Mouse (Mus musculus) hindbrain, embryonic 10.5 days (tissue): ENCODE results near the gene Ino80b. TPM values are rescaled to one million over a fixed set of nuclear protein-coding genes. Genes with fewer than 3 reads are reported as not detected.
A peak's percentile ranks its signal among the peaks of the same experiment; 100 is the strongest.
"Not testable (repeated sequence)": the region's sequence is repeated elsewhere in the genome, so short reads cannot be mapped to it uniquely, and the experiment has no call there.

Experiments used
- DNase-seq: peaks from one replicate; pipeline ENCODE4 v3.0.0-alpha.2; 2017; ENCODE audit warnings: low spot score
- H3K27ac ChIP-seq: fragments of 300-500 bp; sonication (generic); 2 replicates; pipeline ENCODE4 v1.5.1; 2016; ENCODE audit warnings: mild to moderate bottlenecking, moderate library complexity
- H3K27me3 ChIP-seq: fragments of 300-500 bp; sonication (generic); 2 replicates; pipeline ENCODE4 v1.6.1; 2016; ENCODE audit warnings: mild to moderate bottlenecking; ENCODE audit not compliant: poor library complexity, insufficient read depth, severe bottlenecking
- H3K36me3 ChIP-seq: fragments of 300-500 bp; sonication (generic); 2 replicates; pipeline ENCODE4 v1.6.1; 2016; ENCODE audit warnings: mild to moderate bottlenecking, moderate library complexity
- H3K4me1 ChIP-seq: fragments of 300-500 bp; sonication (generic); replicated peaks from 2 replicates; pipeline ENCODE4 v1.6.1; 2016; ENCODE audit warnings: mild to moderate bottlenecking
- H3K4me3 ChIP-seq: fragments of 300-500 bp; sonication (generic); 2 replicates; pipeline ENCODE4 v1.5.1; 2016; ENCODE audit warnings: mild to moderate bottlenecking, moderate library complexity
- H3K9me3 ChIP-seq: fragments of 300-500 bp; sonication (generic); 2 replicates; pipeline ENCODE4 v1.6.1; 2016; ENCODE audit warnings: mild to moderate bottlenecking, moderate library complexity
- WGBS: fragments of 180-500 bp; shearing (Covaris S2); methylation state at CpG from one replicate; pipeline ENCODE4 v1.1.7; 2016; 5-methylcytosine and 5-hydroxymethylcytosine counted together
- polyA plus RNA-seq: library from polyadenylated mRNA; unstranded; fragments of >200 nt; fragmentation: Nextera tagmentation; extraction: Ambion mirVana; gene quantifications from 2 replicates; pipeline ENCODE4 v1.2.1, GENCODE M21; 2016

Gene Ino80b
- polyA plus RNA-seq: 19.8 and 22.8 TPM in 2 replicates

DNA sequence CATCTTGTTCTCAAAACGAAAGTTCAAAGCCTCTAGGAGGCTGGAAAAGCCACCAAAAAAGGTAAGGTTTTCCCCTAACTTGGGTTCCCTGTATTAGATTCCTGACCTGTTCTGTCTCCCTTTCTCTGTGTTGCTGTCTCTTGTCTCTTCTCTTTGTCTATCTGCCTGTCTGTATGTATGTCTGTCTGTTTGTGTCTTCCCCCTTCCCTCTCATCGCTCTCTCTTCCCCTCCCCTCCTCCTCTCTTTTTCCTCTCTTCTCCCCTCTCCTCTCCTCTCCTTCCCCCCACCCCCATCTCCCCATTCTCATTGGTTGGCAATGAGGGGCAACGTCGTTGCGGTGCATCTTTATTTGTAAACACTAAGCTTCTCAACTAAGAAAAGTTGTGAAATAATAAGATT lies at the start of gene Ino80b:
TSS of gene Ino80b (minus strand) at position 101 of the 400 bp plus-strand sequence.
- Histone ChIP-seq H3K4me1 (peaks cover 39% of the 10 kb centered on the region), H3K36me3 (peaks cover 4% of the 10 kb centered on the region; the same call in 1 of the 2 replicates), H3K27ac (peak within 1 kb of the TSS; percentile 93), H3K27me3 (no peaks in the 10 kb centered on the region), H3K9me3 (no peaks in the 10 kb centered on the region), H3K4me3 (peak within 1 kb of the TSS; percentile 84)
- no peak for DNase-seq
- 27% methylated on average over 5 of the region's 5 CpGs for WGBS

DNA sequence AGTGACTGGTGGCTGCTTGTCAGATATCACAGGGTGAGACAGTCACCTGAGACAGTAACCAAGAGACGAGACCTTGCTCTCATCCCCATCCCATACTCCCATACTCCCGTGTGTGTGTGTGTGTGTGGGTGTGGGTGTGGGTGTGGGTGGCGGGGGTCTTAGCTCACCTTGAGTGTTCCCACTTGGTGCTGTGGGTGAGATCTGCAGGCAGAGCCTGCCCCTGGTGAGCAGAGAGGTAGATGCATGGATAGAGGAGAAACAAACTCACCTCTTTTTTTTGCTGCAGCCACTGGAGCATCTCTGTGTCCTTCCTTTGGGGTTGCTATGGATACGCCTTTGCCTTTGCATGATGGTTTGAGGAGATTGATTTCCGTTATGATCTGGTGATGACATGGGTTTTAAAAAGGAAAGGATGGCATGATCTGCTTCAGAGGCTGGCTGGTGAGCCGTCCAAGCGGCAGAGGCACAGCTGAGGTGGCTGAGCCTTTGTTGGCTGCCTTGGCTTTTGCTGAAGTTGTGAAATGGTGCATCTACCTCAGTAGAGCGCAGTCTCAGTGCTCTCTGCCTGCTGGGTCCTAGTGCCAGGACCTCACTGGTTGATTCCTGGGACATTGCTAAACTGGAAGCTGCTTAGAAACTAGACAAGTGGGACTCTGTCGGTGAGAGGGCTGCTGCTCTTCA lies 47.1 kb upstream of the Ino80b start:
- Histone ChIP-seq H3K27ac (peak overlapping the region; percentile 30; the same call in 1 of the 2 replicates), H3K4me1 (peaks cover 13% of the 10 kb centered on the region), H3K36me3 (peaks cover 9% of the 10 kb centered on the region; the same call in 1 of the 2 replicates), H3K4me3 (no peak overlapping the region), H3K9me3 (no peaks in the 10 kb centered on the region), H3K27me3 (no peaks in the 10 kb centered on the region)
- 55% methylated on average over 9 of the region's 9 CpGs for WGBS
- DNase-seq: no peak

DNA sequence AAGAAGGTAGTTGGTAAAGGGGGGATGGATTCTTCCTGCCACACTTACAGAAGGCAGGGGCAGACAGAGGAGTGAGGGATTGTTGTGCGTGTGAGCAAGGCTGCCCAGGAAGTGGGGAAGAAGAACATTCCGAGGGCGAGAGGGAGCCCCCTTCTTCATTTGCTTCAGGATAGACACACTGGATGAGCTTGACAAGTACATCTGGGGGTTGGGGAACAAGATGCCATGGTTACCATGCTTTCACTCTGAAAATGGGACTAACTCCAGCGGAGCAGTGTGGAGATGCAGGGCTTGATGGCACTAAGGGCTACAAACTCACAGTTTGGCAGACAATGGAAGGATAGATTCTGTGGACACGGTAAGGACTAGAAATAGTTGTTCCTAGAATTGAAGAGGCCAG lies 45.8 kb upstream of the Ino80b start:
- no peak overlapping the region for H3K27ac ChIP-seq
- H3K27me3 ChIP-seq: no peaks in the 10 kb centered on the region
- peaks cover 26% of the 10 kb centered on the region for H3K4me1 ChIP-seq
- DNase-seq: no peak
- no peaks in the 10 kb centered on the region for H3K9me3 ChIP-seq
- WGBS: 80% methylated on average over 5 of the region's 5 CpGs
- H3K36me3 ChIP-seq: 0 out of 2 replicates have a peak, but pooled peaks cover 1% of the 10 kb centered on the region
- H3K4me3 ChIP-seq: no peak overlapping the region

DNA sequence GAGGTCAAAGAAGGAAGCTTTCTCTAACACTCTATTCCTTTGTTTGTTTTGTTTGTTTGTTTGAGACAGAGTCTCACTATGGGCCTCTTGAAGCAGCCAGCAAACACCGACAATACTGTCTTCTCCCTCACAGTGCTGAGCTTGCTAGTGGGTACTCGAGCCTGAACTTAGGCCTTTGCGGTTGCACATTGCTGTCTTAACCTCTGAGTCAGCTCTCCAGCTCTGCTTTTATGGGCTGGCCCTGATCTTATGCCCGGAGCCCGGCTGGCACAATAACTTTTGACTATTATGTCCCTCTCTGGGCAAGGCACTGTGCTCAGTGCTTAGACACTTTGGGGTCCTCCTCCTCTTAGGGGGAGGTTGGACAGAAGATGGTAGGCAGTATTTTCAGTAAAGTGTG lies 44.6 kb upstream of the Ino80b start:
- Histone ChIP-seq H3K4me1 (peaks cover 31% of the 10 kb centered on the region), H3K27ac (no peak overlapping the region), H3K27me3 (no peaks in the 10 kb centered on the region), H3K9me3 (no peaks in the 10 kb centered on the region), H3K4me3 (no peak overlapping the region), H3K36me3 (no peaks in the 10 kb centered on the region)
- whole genome bisulfite sequencing: 88% methylated on average over 5 of the region's 5 CpGs
- DNase-seq: no peak

DNA sequence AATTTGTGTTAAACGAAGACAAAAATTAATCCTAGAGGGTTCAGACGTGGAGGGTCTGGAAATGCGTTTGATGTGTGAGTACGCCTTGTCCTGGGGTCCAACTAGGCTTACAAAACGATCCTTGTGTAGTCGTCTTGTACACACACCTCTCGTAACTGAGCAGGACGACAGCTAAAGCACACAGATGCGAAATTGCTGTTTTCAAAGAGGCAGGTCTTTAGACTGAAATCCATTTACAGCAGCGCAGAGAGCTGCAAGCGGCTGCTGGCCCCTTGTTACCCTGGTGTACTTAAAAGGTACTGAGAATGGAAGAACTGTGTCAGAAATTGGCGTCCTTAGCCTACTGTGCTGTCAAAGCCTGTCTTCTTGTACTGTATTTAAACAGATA lies 41.0 kb upstream of the Ino80b start:
- DNase-seq: no peak
- no peaks in the 10 kb centered on the region for H3K9me3 ChIP-seq
- peaks cover 18% of the 10 kb centered on the region for H3K27me3 ChIP-seq
- no peaks in the 10 kb centered on the region for H3K36me3 ChIP-seq
- WGBS: 1% methylated on average over 12 of the region's 12 CpGs
- H3K4me1 ChIP-seq: peaks cover 38% of the 10 kb centered on the region
- peak overlapping the region; percentile 94 for H3K4me3 ChIP-seq
- H3K27ac ChIP-seq: peak overlapping the region; percentile 98

DNA sequence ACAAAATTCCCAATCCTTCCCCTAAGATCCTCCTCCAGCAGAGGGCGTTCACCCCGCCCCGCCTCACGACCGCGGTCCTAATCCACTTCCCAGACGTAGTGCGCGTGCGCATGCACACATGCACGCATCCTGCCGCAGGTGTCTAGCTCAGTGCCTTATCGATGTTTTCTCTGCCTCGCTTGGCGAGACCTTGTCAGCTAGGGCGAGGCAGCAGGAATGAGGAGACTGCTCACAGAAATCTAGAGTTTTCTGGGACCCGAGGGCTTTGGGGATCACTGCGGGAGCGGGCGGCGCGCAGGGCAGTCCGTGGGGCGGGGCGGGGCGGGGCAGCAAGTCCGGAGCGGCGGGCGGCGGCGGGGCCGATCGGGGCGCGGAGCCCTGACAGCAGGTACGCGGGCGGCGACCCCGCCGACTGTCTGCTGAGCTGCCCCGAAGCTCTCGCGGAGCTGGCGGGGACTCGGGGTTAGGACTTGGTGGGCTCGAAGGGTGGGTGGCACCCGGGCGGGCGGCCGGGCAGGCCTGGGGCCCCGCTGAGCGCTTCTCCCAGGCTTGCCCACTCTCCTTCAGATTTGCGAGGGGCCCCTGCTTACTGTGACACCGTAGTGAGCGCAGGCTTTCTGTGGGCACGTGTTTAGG lies 40.5 kb upstream of the Ino80b start, which contains the start of gene Dctn1:
TSS of gene Dctn1 (plus strand) at position 314 of the 636 bp plus-strand sequence.
- Histone ChIP-seq H3K9me3 (no peaks in the 10 kb centered on the region), H3K27me3 (peaks cover 23% of the 10 kb centered on the region), H3K4me3 (peak within 1 kb of the TSS; percentile 94), H3K27ac (peak within 1 kb of the TSS; percentile 98), H3K36me3 (no peaks in the 10 kb centered on the region), H3K4me1 (peaks cover 43% of the 10 kb centered on the region)
- under 1% methylated on average over 58 of the region's 58 CpGs for WGBS
- peak; percentile 94 for DNase-seq

DNA sequence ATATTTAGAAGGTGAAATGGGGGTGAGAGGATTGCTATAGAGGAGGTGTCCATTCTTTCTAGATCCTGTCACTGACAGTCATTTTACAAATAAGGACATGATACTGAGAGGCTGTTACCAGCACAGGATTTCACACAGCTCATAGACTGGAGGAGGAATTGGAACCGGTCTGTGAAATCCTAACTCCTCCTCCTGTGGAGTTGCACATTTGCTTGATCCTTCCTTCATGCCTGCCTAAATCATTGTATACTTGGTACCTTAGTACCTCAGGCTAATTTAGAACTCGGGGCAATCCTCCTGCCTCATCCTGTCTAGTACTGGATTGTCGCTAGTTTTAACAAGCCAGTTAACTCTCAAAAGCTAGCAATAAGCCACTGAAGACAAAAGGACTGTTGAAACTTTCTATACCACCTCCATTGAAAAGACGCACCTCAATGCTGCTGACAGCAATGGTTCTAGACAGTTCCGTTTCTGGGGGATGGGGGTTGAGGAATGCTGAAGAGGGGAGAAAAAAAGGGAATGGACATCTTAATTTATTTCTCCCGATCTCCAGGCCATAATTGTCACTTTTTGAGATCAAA lies 39.9 kb upstream of the Ino80b start:
- Histone ChIP-seq H3K9me3 (no peaks in the 10 kb centered on the region), H3K27ac (peak overlapping the region; percentile 98), H3K4me3 (peak overlapping the region; percentile 94), H3K4me1 (peaks cover 43% of the 10 kb centered on the region), H3K27me3 (peaks cover 29% of the 10 kb centered on the region), H3K36me3 (no peaks in the 10 kb centered on the region)
- WGBS: 9% methylated on average over 6 of the region's 6 CpGs
- DNase-seq: no peak

DNA sequence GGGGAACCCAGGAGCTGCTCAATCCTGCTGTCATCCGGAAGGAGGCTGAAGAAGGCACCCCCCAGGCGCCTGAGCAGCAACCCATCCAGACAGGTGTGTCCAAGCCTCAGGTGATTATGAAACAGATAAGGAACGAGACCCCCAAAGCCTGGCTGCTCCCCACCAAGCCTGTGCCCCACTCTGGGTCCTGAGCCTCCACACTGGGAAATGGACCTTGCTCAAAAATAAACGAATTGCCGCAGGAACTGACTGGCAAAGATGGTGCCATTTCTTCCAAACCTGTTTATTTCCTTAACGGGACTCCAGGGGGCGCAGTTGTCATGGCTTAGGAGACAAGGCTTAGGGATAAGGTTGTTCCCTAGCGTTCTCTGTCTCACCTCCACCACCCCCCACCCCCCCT lies 37.5 kb upstream of the Ino80b start:
- no peaks in the 10 kb centered on the region for H3K36me3 ChIP-seq
- no peak overlapping the region for H3K27ac ChIP-seq
- under 1% methylated on average over 8 of the region's 8 CpGs for WGBS
- peak; percentile 73 for DNase-seq
- H3K9me3 ChIP-seq: no peaks in the 10 kb centered on the region
- peak overlapping the region; percentile 46 for H3K4me3 ChIP-seq
- H3K27me3 ChIP-seq: peaks cover 34% of the 10 kb centered on the region
- H3K4me1 ChIP-seq: peaks cover 43% of the 10 kb centered on the region

DNA sequence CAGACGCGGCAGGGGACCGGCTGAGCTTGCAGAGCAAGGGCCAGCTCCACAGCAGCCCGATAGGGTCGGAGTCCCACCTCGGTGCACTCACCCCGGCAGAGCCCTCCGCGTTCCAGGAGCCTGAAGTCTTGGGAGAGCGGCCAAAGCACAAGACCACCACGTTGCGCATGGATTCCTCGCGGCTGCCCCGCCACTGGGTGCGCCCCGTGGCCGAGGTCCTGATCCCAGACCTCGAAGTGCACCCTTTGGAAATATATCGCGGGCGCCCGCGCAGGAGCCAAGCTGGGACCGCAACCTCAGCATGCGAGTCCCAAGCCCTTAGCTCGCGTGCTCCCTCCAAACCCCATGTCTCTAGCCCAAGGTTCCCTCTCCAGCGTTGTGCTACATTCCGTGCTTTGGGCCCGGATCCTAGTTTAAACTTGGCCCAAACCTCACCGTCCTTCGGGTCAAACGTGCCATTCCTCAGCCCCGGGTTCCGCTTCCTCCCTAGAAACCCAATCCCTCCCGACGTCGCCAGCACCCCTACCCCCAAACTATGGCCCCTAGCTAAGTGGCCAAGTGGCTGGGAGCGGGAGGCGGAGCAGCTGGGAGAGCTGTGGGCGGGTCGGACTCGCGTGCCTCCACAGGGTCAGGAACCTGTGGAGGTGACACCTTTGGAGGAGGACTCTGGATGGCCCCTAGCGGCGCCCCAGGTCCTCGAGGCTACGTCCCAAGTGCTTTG lies 36.9 kb upstream of the Ino80b start:
- Histone ChIP-seq H3K27me3 (peaks cover 34% of the 10 kb centered on the region), H3K9me3 (no peaks in the 10 kb centered on the region), H3K4me1 (peaks cover 40% of the 10 kb centered on the region), H3K27ac (peak overlapping the region; percentile 14), H3K36me3 (no peaks in the 10 kb centered on the region), H3K4me3 (peak overlapping the region; percentile 46)
- DNase-seq: peak; percentile 54
- WGBS: 1% methylated on average over 49 of the region's 49 CpGs

DNA sequence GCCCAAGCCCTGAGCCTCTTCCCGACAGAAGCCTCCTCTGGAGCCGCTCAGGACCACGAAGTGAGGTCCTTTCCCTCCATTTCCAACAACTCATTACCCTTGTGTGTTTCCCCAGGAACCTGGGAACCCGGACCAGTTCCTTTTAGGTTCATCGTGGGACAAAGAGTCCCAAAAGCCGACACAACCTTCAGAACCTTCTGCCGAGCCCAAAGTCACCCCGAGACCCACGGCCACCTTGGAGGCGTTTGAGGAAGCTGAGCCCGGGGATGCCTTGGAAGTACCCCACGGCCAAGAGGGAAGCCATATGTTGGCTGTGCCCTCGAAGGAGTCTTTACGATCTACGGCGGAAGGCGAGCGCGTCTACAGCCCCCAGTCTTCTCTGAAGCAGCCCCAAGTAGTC lies 36.2 kb upstream of the Ino80b start:
- Histone ChIP-seq H3K27me3 (peaks cover 34% of the 10 kb centered on the region), H3K4me1 (peaks cover 40% of the 10 kb centered on the region), H3K4me3 (peak overlapping the region; percentile 46), H3K27ac (peak overlapping the region; percentile 14; the same call in 1 of the 2 replicates), H3K36me3 (no peaks in the 10 kb centered on the region), H3K9me3 (no peaks in the 10 kb centered on the region)
- DNase-seq: no peak
- WGBS: 7% methylated on average over 19 of the region's 19 CpGs

DNA sequence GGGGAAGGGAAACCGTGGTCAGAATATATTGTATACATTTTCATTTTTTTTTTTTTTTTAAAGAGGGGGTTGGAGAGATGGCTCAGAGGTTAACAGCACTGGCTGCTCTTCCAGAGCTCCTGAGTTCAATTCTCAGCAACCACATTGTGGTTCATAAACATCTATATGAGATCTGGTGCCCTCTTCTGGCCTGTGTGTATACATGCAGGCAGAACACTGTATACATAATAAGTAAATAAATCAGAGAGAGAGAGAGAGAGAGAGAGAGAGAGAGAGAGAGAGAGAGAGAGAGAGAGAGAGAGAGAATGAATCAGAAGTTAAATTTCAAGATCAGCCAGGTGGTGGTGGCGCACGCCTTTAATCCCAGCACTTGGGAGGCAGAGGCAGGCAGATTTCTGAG lies 34.2 kb upstream of the Ino80b start:
- not testable (repeated sequence) for H3K4me3 ChIP-seq, H3K27ac ChIP-seq, H3K9me3 ChIP-seq, H3K36me3 ChIP-seq
- Histone ChIP-seq H3K4me1 (peaks cover 48% of the 10 kb centered on the region), H3K27me3 (peaks cover 44% of the 10 kb centered on the region)
- peak; percentile 41 for DNase-seq
- 35% methylated on average over 3 of the region's 3 CpGs for WGBS

DNA sequence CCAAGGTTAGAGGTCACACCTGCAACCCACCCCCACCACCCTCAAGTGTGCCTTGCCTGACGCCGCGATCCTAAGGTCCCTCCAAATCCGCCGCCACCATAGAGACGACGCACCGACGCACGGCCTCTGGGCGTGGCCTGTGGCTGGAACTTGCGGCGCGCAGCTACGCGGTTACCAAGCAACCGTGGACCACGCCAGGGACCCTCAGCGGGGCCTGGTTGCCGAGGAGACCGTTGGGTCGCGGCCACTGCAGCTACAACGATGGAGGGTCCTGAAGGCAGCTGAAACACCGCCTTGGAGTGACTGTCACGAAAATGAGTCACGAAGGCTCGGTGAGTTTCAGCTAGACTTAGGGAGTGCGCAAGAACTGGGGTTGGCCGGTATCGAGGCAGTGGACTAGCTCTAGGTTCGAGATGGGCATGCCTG lies 31.0 kb upstream of the Ino80b start, which contains the start of the genes Wdr54 and 1700003E16Rik:
TSS of gene Wdr54 (minus strand) at position 139 of the 426 bp plus-strand sequence.
TSS of gene 1700003E16Rik (plus strand) at position 146 of the 426 bp plus-strand sequence.
- 1% methylated on average over 32 of the region's 32 CpGs for WGBS
- no peaks in the 10 kb centered on the region for H3K9me3 ChIP-seq
- H3K27me3 ChIP-seq: peaks cover 29% of the 10 kb centered on the region
- peak; percentile 90 for DNase-seq
- H3K36me3 ChIP-seq: peaks cover 29% of the 10 kb centered on the region
- H3K4me1 ChIP-seq: peaks cover 48% of the 10 kb centered on the region
- H3K27ac ChIP-seq: peak within 1 kb of the TSS; percentile 85
- peak within 1 kb of the TSS; percentile 66 for H3K4me3 ChIP-seq
